Mouse (Mus musculus) kidney, postnatal 10 days (tissue): ENCODE measurements around the gene Atp6v0c.
A peak's percentile ranks its signal among the peaks of the same experiment; 100 is the strongest.
"Not testable (repeated sequence)": the region's sequence is repeated elsewhere in the genome, so short reads cannot be mapped to it uniquely, and the experiment has no call there.

Source experiments
- DNase-seq: peaks from one replicate; pipeline ENCODE4 v3.0.0; 2021; ENCODE audit warnings: mixed read lengths

The Atp6v0c gene

GRCm38 (mm10) chr17:24155742-24156141, 13.8 kb downstream of the Atp6v0c start:
- no peak for DNase-seq

- peak; percentile 78 for DNase-seq
Observed at GRCm38 (mm10) chr17:24154463-24154862, 15.0 kb downstream of the Atp6v0c start.

- peak; percentile 90 for DNase-seq
Observed at GRCm38 (mm10) chr17:24151890-24152563, 17.5 kb downstream of the Atp6v0c start.

GRCm38 (mm10) chr17:24151382-24151781, 18.1 kb downstream of the Atp6v0c start:
- DNase-seq, result no peak

- no peak for DNase-seq
Observed at GRCm38 (mm10) chr17:24150824-24151223, 18.7 kb downstream of the Atp6v0c start, which contains the start of gene Pdpk1. Gene Pdpk1 (minus strand): TSS chr17:24150924.

GRCm38 (mm10) chr17:24149421-24149820, 20.1 kb downstream of the Atp6v0c start:
- DNase-seq, result no peak

GRCm38 (mm10) chr17:24142897-24143296, 26.6 kb downstream of the Atp6v0c start:
- no peak for DNase-seq

- DNase-seq, result peak; percentile 98
Observed at GRCm38 (mm10) chr17:24141425-24141920, 28.0 kb downstream of the Atp6v0c start.

GRCm38 (mm10) chr17:24140845-24141424, 28.6 kb downstream of the Atp6v0c start:
- peak; percentile 61 for DNase-seq

- DNase-seq, result no peak
Observed at GRCm38 (mm10) chr17:24139968-24140367, 29.5 kb downstream of the Atp6v0c start.

- no peak for DNase-seq
Observed at GRCm38 (mm10) chr17:24139256-24139655, 30.2 kb downstream of the Atp6v0c start.

- no peak for DNase-seq
Observed at GRCm38 (mm10) chr17:24137226-24137880, 32.1 kb downstream of the Atp6v0c start.

GRCm38 (mm10) chr17:24134062-24134461, 35.4 kb downstream of the Atp6v0c start:
- no peak for DNase-seq

GRCm38 (mm10) chr17:24132919-24133318, 36.6 kb downstream of the Atp6v0c start:
- not testable (repeated sequence) for DNase-seq

- no peak for DNase-seq
Observed at GRCm38 (mm10) chr17:24131570-24131969, 37.9 kb downstream of the Atp6v0c start.

GRCm38 (mm10) chr17:24129246-24129645, 40.3 kb downstream of the Atp6v0c start:
- DNase-seq, result not testable (repeated sequence)

GRCm38 (mm10) chr17:24127592-24127991, 41.9 kb downstream of the Atp6v0c start:
- no peak for DNase-seq

GRCm38 (mm10) chr17:24126801-24127200, 42.7 kb downstream of the Atp6v0c start:
- DNase-seq, result no peak

- DNase-seq, result no peak
Observed at GRCm38 (mm10) chr17:24119446-24119845, 50.1 kb downstream of the Atp6v0c start.
